ENCODE assay signal across 8 mouse cellular contexts in genomic region chr5:134435836-134436331, GRCm38 (mm10). TPM values are rescaled to one million over a fixed set of nuclear protein-coding genes. Genes with fewer than 3 reads are reported as not detected.
DNase-seq lines count a peak whose midpoint lies in the region; ATAC-seq and TF ChIP-seq lines count a peak whose summit lies in the region.

No protein-coding gene starts in this region.

- intact Hi-C loops in heart, postnatal 14 days (cut with DNase I): no loop called here

- H3K27me3 ChIP-seq in lung, embryonic 14.5 days (ENCODE audit: insufficient read depth, low read length): no peaks in the 10 kb centered on the region
- H3K27me3 ChIP-seq in forebrain, embryonic 14.5 days (replicated peaks; ENCODE audit: control insufficient read depth, insufficient read depth, low read length): no peaks in the 10 kb centered on the region

- H3K27ac ChIP-seq in lung, embryonic 14.5 days (ENCODE audit: low read depth): peak overlapping the region; percentile 63; the same call in 1 of the 2 replicates
- H3K27ac ChIP-seq in forebrain, embryonic 14.5 days (ENCODE audit: low read depth, low read length): peak overlapping the region; percentile 28; the same call in 1 of the 2 replicates

- H3K9ac ChIP-seq in lung, embryonic 14.5 days: 0 out of 2 replicates have a peak overlapping the region, but pooled peaks have one; percentile 9
- H3K9ac ChIP-seq in forebrain, embryonic 14.5 days (ENCODE audit: low read length): no peak overlapping the region; the same call in 1 of the 2 replicates

- TF ChIP-seq CTCF in lung, embryonic 14.5 days (IDR thresholded peaks at IDR 0.05; ENCODE audit: low read depth): no peak

- WGBS in lung, embryonic 14.5 days: 49% methylated on average over 12 of the region's 12 CpGs
- WGBS in forebrain, embryonic 14.5 days: 65% methylated on average over 12 of the region's 12 CpGs

- H3K4me3 ChIP-seq in lung, embryonic 14.5 days (ENCODE audit: low read depth, low read length): no peak overlapping the region
- H3K4me3 ChIP-seq in forebrain, embryonic 14.5 days (ENCODE audit: low read depth, low read length): no peak overlapping the region

- no peak overlapping the region for H3K4me2 ChIP-seq in lung, embryonic 14.5 days
- no peak overlapping the region for H3K4me2 ChIP-seq in forebrain, embryonic 14.5 days (ENCODE audit: low read length)

- peak; percentile 50 for DNase-seq in lung, embryonic 14.5 days
- DNase-seq in lung, postnatal 4 days: no peak
- DNase-seq in adrenal gland, postnatal 4 days (ENCODE audit: low spot score in 2 of 2): peak; percentile 24 to 64
- DNase-seq in forebrain, embryonic 14.5 days (ENCODE audit: low spot score): peak; percentile 66
- peak; percentile 63 to 73 for DNase-seq in heart, postnatal 14 days
- peak; percentile 31 to 38 for DNase-seq in layer of hippocampus, postnatal 14 days (ENCODE audit: low spot score in 2 of 2)
- peak; percentile 88 for DNase-seq in skeletal muscle tissue, adult 2 months (ENCODE audit: low read depth, low spot score)
- no peak for DNase-seq in urinary bladder, postnatal 25 days (ENCODE audit: low spot score)

- 0 out of 2 replicates have a peak, but pooled peaks have one; percentile 9 for ATAC-seq in lung, embryonic 14.5 days (ENCODE audit: insufficient read depth)
- ATAC-seq in forebrain, embryonic 14.5 days: peak; percentile 57; the same call in 1 of the 2 replicates

- H3K4me1 ChIP-seq in lung, embryonic 14.5 days (ENCODE audit: insufficient read depth): peaks cover 18% of the 10 kb centered on the region
- no peaks in the 10 kb centered on the region for H3K4me1 ChIP-seq in forebrain, embryonic 14.5 days (ENCODE audit: control insufficient read depth, insufficient read depth, low read length)

- no peaks in the 10 kb centered on the region for H3K9me3 ChIP-seq in lung, embryonic 14.5 days (ENCODE audit: low read depth, low read length)
- no peaks in the 10 kb centered on the region for H3K9me3 ChIP-seq in forebrain, embryonic 14.5 days (replicated peaks; ENCODE audit: control insufficient read depth, low read length)

- H3K36me3 ChIP-seq in lung, embryonic 14.5 days (ENCODE audit: insufficient read depth): 0 out of 2 replicates have a peak, but pooled peaks cover 3% of the 10 kb centered on the region
- no peaks in the 10 kb centered on the region for H3K36me3 ChIP-seq in forebrain, embryonic 14.5 days (ENCODE audit: control insufficient read depth, insufficient read depth, low read length)

RNA-seq across cellular contexts. Expression of gene Gtf2ird1, which starts 20.6 kb away (rescaled TPM):
- polyA plus RNA-seq in lung, embryonic 14.5 days (2014; fragmentation: Nextera tagmentation; extraction: Ambion mirVana): 82.5 and 85.6 TPM in 2 replicates
- total RNA-seq in adrenal gland, postnatal 4 days (2021): 100 to 1,000 TPM in 1 of 2 experiments, 10 to 100 TPM in 1; 93.5 to 104 TPM
- 50.9 and 60.7 TPM in 2 replicates for polyA plus RNA-seq in forebrain, embryonic 14.5 days (2014; fragmentation: Nextera tagmentation; extraction: Ambion mirVana)
- total RNA-seq in heart, postnatal 14 days (2021): 10 to 100 TPM; 28.6 to 30.9 TPM
- total RNA-seq in layer of hippocampus, postnatal 14 days (2021): 10 to 100 TPM; 28.0 to 35.0 TPM

Comparison
In these comparisons a context has a peak if more than half of its experiments do, and no peak if none do; other contexts are left out.
1. DNase-seq: peak in lung, embryonic 14.5 days (single experiment), adrenal gland, postnatal 4 days (2 of 2), forebrain, embryonic 14.5 days (single experiment), heart, postnatal 14 days (2 of 2), layer of hippocampus, postnatal 14 days (2 of 2) and skeletal muscle tissue, adult 2 months (single experiment); none in lung, postnatal 4 days (0 of 2) and urinary bladder, postnatal 25 days (single experiment).